Mouse (Mus musculus) right cerebral cortex, postnatal 10 days (tissue): ENCODE measurements around the gene Vapb.
A peak's percentile ranks its signal among the peaks of the same experiment; 100 is the strongest.

Experiments
- DNase-seq, 2 experiments: peaks; one replicate each; pipeline ENCODE4 v3.0.0; 2021; ENCODE audit warnings: low spot score in 2 of 2

Vapb gene

GRCm38 (mm10) chr2:173738232-173738631, 921 bp downstream of the Vapb start:
- no peak for DNase-seq

DNA sequence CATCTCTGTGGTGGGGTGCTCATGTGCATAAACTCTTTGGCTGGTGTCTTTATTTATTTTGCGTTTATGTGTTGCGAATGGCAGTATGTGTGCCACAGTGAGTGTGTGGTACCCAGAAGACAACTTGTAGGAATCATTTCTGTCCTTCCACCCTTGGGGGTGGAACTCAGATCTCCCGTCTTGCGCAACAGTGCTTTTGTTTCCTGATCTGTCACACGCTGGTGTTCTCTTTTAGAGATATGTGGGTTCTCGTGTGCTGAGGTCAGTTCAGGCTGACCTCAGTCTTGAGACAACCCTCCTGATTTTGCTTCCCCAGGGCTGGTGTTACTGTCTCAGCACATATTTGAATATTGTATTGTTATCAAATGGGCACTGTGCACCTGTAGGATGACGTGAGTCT, 1.8 kb downstream of the Vapb start:
- no peak for DNase-seq

DNA sequence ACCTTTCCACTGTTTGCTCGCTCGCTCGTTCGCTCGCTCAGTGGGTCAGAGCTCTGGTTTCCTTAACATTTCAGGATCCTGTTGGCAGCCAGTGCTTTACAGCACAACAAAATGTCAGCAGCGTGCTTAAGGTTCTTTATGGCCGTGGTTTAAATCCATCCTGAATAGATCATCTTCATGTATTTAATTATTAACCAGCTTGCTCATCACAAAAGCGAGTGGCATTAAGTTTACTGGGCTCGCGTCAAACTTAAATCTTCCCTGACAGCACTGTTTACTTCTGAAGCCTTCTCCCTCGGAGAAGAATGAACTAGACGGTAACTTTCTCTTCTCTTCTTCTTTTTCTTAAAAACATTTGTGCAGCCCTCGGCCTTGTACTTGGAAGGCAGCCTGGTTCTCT, 4.8 kb downstream of the Vapb start:
- no peak for DNase-seq

DNA sequence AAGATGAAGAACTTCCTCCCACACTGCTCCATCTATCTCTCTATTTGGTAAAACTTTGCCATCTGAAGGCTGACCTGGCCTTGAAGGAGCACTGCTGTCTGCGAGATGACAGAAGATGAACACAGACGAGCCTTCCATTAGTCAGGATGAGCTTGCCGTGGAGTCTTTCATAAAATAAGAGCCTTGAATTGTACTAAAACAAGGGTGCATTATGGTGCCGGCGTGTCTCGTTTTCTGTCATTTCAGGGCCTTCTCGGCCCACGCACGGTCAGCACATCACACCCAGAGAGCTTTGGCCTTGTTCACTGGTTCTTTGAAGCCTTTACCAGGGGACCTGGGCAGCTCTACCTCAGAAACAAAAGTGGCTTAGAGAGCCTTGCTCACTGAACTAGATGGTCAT, 5.4 kb downstream of the Vapb start:
- DNase-seq: no peak

- no peak for DNase-seq
Observed at GRCm38 (mm10) chr2:173744070-173744815, 6.9 kb downstream of the Vapb start.

- no peak for DNase-seq
Observed at GRCm38 (mm10) chr2:173748961-173749659, 11.8 kb downstream of the Vapb start.

GRCm38 (mm10) chr2:173755433-173756144, 18.3 kb downstream of the Vapb start:
- DNase-seq: no peak

DNA sequence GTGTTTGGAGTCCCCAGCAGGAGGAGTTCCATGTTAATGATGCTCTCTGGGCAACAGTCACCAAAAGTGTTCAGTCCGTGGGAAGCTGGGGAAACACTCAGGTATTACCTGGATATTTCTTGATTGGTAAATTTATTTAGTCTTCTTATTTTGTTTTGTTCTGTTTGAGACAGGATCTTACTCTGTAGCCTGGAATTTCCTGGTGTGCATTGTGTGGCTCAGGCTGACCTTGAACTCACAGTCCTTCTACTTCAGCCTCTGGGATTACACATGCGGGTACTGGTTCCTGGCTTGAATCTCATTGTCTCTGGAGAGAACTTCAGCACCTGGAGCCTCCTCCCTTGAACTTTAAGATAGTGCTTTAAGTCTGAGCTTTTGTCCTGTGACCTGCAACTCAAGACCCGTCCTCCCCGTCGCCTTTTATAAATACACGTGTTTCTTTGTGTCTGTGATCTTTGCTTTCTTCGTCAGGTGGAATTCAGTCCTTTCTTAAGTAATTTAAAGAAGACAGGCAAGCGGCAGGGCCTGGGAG, 20.4 kb downstream of the Vapb start:
- DNase-seq: no peak

GRCm38 (mm10) chr2:173760607-173761006, 23.3 kb downstream of the Vapb start:
- DNase-seq: no peak

DNA sequence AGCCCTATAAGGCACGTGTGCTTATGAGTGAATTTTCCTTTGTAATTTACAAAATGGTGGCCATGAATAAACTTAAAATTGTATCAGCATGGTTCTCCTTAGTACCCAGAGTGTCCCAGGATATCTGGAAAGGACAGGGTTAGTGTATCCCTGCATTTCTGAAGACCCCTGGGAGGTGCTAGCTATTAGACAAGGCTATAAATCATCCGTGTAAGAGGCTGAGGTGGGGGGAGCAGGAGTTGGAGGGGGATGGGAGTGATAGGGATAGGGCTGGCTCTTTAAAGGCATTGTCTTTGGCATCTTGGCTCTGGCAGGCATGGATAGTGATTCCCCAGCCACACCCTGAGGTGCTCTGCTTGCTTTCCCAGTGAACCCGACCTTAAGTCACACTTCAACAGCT, 27.3 kb downstream of the Vapb start:
- no peak for DNase-seq

GRCm38 (mm10) chr2:173767959-173768595, 30.8 kb downstream of the Vapb start:
- no peak for DNase-seq

DNA sequence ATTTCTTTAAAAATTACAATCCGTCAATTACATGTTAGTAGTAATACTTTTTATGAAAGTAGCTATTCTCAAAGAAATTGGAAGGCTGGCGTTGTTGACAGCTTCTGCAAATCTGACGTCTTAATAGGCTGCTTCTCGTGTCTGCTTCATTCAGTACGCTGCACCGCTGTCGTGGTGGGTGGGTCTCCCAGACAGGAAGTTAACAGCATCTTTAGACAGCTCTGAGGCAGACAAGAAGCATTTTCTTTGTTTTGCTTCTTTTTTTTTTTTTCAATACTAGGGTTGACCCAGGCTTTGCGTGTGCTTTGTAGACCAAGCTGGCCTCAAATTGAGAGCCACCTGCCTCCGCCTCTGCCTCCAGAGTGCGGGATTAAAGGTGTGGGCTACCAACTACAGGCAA, 31.9 kb downstream of the Vapb start:
- DNase-seq: peak in 1 of 2 experiments; percentile 58

- no peak for DNase-seq
Observed at GRCm38 (mm10) chr2:173770620-173771019, 33.3 kb downstream of the Vapb start.

GRCm38 (mm10) chr2:173771706-173772105, 34.4 kb downstream of the Vapb start:
- DNase-seq: no peak

DNA sequence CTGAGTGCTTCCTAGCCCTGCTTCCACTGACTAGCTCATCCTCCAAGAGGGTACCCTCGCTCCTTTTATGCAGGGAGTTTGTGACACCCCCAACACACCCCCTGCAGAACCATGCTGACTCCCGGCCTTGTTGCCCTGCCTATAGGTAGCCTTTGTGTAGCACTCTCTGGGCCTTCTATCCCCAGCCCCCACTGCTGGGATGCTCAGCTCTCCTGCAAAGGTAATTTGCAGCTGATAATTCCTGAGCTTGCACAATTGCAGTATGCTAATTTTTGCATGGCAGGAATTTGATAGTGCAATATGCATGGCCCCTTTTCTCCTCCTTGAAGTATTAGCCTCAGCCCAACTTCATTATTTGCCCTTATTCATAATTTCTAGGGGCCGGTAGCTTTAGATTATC, 38.2 kb downstream of the Vapb start:
- DNase-seq: no peak

GRCm38 (mm10) chr2:173776108-173776507, 38.8 kb downstream of the Vapb start:
- DNase-seq: no peak

DNA sequence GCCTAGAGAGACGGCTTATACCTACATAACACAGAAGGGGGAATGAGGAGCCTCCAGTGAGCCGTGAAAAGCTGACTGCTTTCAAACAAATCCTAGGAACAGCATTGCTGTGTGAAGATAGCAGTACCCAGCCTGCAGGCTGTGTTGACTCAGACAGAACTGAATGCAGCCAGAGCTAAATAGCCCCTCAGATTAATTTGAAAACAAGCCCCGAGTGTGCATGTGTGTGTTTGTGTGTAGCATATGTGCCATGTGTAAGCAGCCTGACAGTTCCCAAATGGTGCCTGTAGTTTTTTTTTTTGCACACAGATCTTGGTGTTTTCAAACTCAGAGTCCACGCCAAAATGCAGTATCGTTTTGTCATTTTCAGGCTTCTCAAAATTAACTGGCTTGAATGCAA, 43.6 kb downstream of the Vapb start:
- DNase-seq: no peak

DNA sequence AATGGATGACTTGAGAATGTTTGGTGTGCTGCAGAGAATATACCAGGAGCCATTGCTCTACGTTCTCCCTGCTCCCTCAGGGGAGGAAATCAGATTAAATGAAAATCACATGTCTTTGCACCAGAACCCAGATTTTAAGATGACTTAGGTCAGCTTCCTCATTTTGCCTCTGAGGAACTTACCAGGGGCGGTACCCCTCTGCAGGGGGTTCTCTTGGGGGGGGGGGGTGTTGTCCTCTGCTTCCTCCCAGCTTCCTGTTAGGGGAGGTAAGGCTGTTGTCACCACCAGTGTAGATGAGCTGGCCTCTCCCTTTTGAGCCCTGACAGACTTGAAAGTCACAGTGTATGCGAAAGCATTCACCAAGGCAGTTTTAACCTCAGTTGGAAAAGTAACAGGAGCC, 47.1 kb downstream of the Vapb start:
- no peak for DNase-seq

DNA sequence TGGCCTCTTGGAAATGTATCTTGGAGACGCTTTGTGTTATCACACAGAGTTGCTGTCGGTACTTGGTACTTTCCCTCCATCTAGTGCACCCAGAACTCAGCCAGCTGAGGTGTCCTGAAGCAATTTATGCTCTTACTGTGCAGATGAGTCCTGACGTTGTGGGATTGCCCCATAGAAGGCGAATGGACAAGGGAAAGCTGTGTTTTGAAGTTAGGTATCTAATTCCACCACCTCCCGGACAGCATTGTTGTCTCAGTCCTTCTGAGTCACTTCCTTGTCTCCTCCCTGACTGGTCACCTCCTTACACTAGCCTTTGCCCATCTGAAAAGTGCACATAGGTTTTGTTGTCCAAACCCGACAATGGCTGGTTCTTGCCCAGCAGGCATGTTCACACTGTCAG, 47.6 kb downstream of the Vapb start:
- DNase-seq: no peak

- peak in 1 of 2 experiments; percentile 33 for DNase-seq
Observed at GRCm38 (mm10) chr2:173789945-173790804, 52.9 kb downstream of the Vapb start.
